Mouse (Mus musculus) embryonic facial prominence, embryonic 11.5 days (tissue): ENCODE data around the gene Opcml. TPM values are rescaled to one million over a fixed set of nuclear protein-coding genes. Genes with fewer than 3 reads are reported as not detected.

Experiments used
- ATAC-seq: fragments of 200-750 bp; cut with Nextera tagmentation; replicated peaks from 2 replicates; pipeline ENCODE4 v1.8.0; 2017; ENCODE audit warnings: low read depth; ENCODE audit not compliant: insufficient number of reproducible peaks, low FRiP score, low TSS enrichment
- DNase-seq: peaks from one replicate; pipeline ENCODE4 v3.0.0-alpha.2; 2015; ENCODE audit warnings: low spot score
- H3K27ac ChIP-seq: fragments of 300-500 bp; sonication (generic); replicated peaks from 2 replicates; pipeline ENCODE4 v1.5.1; 2014; ENCODE audit warnings: mild to moderate bottlenecking, low read depth, low read length, control low read depth
- H3K27me3 ChIP-seq: fragments of 300-500 bp; sonication (generic); 2 replicates; pipeline ENCODE4 v1.6.1; 2014; ENCODE audit warnings: mild to moderate bottlenecking, low read length, moderate library complexity, mixed read lengths; ENCODE audit not compliant: control insufficient read depth, insufficient read depth
- H3K36me3 ChIP-seq: fragments of 300-500 bp; sonication (generic); replicated peaks from 2 replicates; pipeline ENCODE4 v1.6.1; 2014; ENCODE audit warnings: low read depth, mild to moderate bottlenecking, low read length, moderate library complexity, mixed read lengths; ENCODE audit not compliant: control insufficient read depth, insufficient read depth
- H3K4me1 ChIP-seq: fragments of 300-500 bp; sonication (generic); 2 replicates; pipeline ENCODE4 v1.6.1; 2014; ENCODE audit warnings: low read length, mixed read lengths; ENCODE audit not compliant: control insufficient read depth, insufficient read depth
- H3K4me2 ChIP-seq: fragments of 300-500 bp; sonication (generic); 2 replicates; pipeline ENCODE4 v1.6.1; 2014; ENCODE audit warnings: low read depth, mild to moderate bottlenecking, control low read depth, low read length, moderate library complexity
- H3K4me3 ChIP-seq: fragments of 300-500 bp; sonication (generic); 2 replicates; pipeline ENCODE4 v1.5.1; 2014; ENCODE audit warnings: low read depth, low read length, control low read depth
- H3K9ac ChIP-seq: fragments of 300-500 bp; sonication (generic); replicated peaks from 2 replicates; pipeline ENCODE4 v1.6.1; 2014; ENCODE audit warnings: mild to moderate bottlenecking, control low read depth, low read length
- H3K9me3 ChIP-seq: fragments of 300-500 bp; sonication (generic); replicated peaks from 2 replicates; pipeline ENCODE4 v1.6.1; 2016; ENCODE audit warnings: mild to moderate bottlenecking, low read length, inconsistent platforms, mixed read lengths; ENCODE audit not compliant: control insufficient read depth
- WGBS: fragments of 180-500 bp; shearing (Covaris S2); extraction: QIAGEN DNeasy Blood & Tissue Kit; methylation state at CpG from one replicate; pipeline ENCODE4 v1.1.7; 2014; 5-methylcytosine and 5-hydroxymethylcytosine counted together
- polyA plus RNA-seq: library from polyadenylated mRNA; unstranded; fragments of >200 nt; fragmentation: Nextera tagmentation; extraction: Ambion mirVana; gene quantifications from 2 replicates; pipeline ENCODE4 v1.2.1, GENCODE M21; 2014

The Opcml gene
- polyA plus RNA-seq, 1 experiment from 2014 or later, result 2.3 TPM

GRCm38 (mm10) chr9:28084273-28084726, 293.7 kb downstream of the Opcml start:
- H3K27ac ChIP-seq, result no peak overlapping the region
- H3K4me3 ChIP-seq, result no peak overlapping the region
- no peak for DNase-seq
- H3K27me3 ChIP-seq, result no peaks in the 10 kb centered on the region
- no peaks in the 10 kb centered on the region; the same call in 1 of the 2 replicates for H3K4me1 ChIP-seq
- H3K4me2 ChIP-seq, result no peak overlapping the region
- H3K36me3 ChIP-seq, result no peaks in the 10 kb centered on the region
- no peaks in the 10 kb centered on the region for H3K9me3 ChIP-seq
- 0 out of 2 replicates have a peak, but pooled peaks have one; percentile 52 for ATAC-seq
- no peak overlapping the region for H3K9ac ChIP-seq
- 14% methylated on average over 2 of the region's 2 CpGs for WGBS

- no peaks in the 10 kb centered on the region for H3K27me3 ChIP-seq
- H3K9me3 ChIP-seq, result no peaks in the 10 kb centered on the region
- H3K4me2 ChIP-seq, result no peak overlapping the region
- no peak overlapping the region for H3K27ac ChIP-seq
- no peak overlapping the region for H3K9ac ChIP-seq
- no peak for DNase-seq
- WGBS, result 58% methylated on average over 1 of the region's 1 CpGs
- no peak overlapping the region for H3K4me3 ChIP-seq
- no peaks in the 10 kb centered on the region for H3K4me1 ChIP-seq
- no peak for ATAC-seq
- H3K36me3 ChIP-seq, result no peaks in the 10 kb centered on the region
These were observed 300.8 kb downstream of the Opcml start for GRCm38 (mm10) chr9:28091395-28091794.

DNA sequence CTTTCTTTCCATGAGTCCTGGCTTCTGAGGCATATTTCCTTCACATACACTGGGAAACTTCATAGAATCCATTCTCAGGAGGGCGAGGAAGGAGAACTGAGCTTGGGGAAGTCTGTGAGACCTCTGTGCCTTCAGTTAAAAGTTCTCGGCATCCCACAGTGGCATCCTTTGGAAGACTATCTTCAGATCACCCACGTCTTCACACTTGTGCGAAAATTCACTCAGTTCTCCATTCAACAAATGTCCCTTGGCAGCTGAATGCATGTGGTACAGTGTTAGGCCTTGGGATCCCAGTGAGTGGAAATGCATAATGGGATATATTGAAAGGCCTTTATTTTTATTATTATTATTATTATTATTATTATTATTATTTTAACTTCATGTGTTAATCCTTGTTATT, 304.1 kb downstream of the Opcml start:
- Histone ChIP-seq H3K36me3 (no peaks in the 10 kb centered on the region), H3K4me3 (no peak overlapping the region), H3K27ac (no peak overlapping the region), H3K4me2 (no peak overlapping the region), H3K27me3 (no peaks in the 10 kb centered on the region), H3K4me1 (no peaks in the 10 kb centered on the region), H3K9ac (no peak overlapping the region), H3K9me3 (no peaks in the 10 kb centered on the region)
- DNase-seq (no peak), ATAC-seq (no peak)
- 85% methylated on average over 4 of the region's 4 CpGs for WGBS

- H3K36me3 ChIP-seq, result no peaks in the 10 kb centered on the region
- H3K9me3 ChIP-seq, result no peaks in the 10 kb centered on the region
- WGBS, result 95% methylated on average over 2 of the region's 2 CpGs
- no peaks in the 10 kb centered on the region for H3K4me1 ChIP-seq
- H3K27me3 ChIP-seq, result no peaks in the 10 kb centered on the region
- H3K27ac ChIP-seq, result no peak overlapping the region
- ATAC-seq, result no peak
- H3K9ac ChIP-seq, result no peak overlapping the region
- H3K4me3 ChIP-seq, result no peak overlapping the region
- H3K4me2 ChIP-seq, result no peak overlapping the region
- no peak for DNase-seq
These were observed 305.6 kb downstream of the Opcml start for GRCm38 (mm10) chr9:28096204-28096603.

DNA sequence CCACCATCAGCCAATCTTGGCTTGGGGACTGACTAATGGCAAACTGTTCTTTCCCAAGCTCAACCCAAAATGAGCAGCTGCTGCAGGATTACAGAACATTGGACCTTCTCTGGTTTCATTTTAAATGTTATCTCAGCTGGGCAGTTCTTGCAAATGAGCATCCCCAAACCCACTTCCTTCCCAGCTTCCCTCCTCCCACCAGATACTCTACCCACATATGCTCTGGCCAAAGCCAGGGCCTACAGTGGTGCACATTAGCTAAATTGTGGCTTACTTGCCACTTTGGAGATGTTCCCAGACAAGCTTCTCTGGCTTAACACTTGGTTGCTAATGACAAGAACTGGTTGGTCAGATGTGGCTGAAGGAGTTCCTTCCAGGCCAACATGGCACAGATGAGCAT, 311.4 kb downstream of the Opcml start:
- DNase-seq (no peak), ATAC-seq (no peak)
- no peaks in the 10 kb centered on the region for H3K27me3 ChIP-seq
- no peaks in the 10 kb centered on the region for H3K36me3 ChIP-seq
- no peak overlapping the region for H3K4me2 ChIP-seq
- no peak overlapping the region for H3K27ac ChIP-seq
- no peak overlapping the region for H3K9ac ChIP-seq
- H3K4me1 ChIP-seq, result no peaks in the 10 kb centered on the region
- H3K9me3 ChIP-seq, result no peaks in the 10 kb centered on the region
- H3K4me3 ChIP-seq, result no peak overlapping the region

DNA sequence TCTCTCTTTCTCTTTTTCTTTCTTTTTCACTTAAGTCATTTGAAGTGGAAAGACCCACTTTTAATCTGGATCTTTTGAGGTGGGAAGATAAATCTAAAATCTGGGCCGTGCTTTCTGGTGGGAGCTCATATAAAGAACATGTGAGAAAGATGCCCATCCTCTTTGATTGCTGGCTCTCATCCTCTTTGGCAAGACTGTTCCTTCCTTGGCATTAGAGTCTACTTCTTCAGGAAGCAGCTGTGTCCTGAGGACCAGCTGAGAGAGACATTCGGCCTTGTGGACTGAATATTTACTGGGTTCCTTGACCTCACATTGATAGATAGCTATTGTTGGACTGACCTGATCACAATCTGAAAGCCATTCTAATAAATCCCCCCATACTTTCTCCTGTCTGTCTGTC, 331.3 kb downstream of the Opcml start:
- no peak for ATAC-seq
- WGBS, result 82% methylated on average over 2 of the region's 2 CpGs
- Histone ChIP-seq H3K36me3 (no peaks in the 10 kb centered on the region), H3K4me1 (no peaks in the 10 kb centered on the region), H3K4me2 (no peak overlapping the region), H3K9ac (no peak overlapping the region), H3K27ac (no peak overlapping the region), H3K9me3 (no peaks in the 10 kb centered on the region), H3K27me3 (no peaks in the 10 kb centered on the region), H3K4me3 (no peak overlapping the region)
- DNase-seq, result no peak

DNA sequence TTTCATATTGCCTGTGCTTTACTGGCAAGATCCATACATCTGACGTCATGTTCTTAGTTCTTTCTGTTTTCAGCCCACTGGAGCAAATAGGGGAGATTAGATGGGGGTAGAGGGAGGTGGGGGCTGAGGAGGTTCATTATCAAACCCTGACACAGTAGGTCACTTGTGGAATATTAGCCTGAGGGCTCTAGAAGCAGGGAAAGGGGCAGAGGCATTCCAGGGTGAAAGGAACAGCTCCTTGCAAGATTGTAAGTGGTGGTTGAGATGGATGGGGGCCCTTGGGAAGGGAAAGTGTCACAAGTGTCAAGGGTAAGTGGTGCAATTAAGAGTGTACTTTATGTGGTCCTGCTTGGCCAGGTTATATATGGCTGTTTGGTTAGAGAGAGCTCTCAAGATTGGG, 338.2 kb downstream of the Opcml start:
- DNase-seq (no peak), ATAC-seq (no peak)
- Histone ChIP-seq H3K4me3 (no peak overlapping the region), H3K27me3 (no peaks in the 10 kb centered on the region), H3K4me2 (no peak overlapping the region), H3K4me1 (no peaks in the 10 kb centered on the region), H3K9me3 (no peaks in the 10 kb centered on the region), H3K27ac (no peak overlapping the region), H3K36me3 (no peaks in the 10 kb centered on the region), H3K9ac (no peak overlapping the region)
- 32% methylated on average over 1 of the region's 1 CpGs for WGBS

DNA sequence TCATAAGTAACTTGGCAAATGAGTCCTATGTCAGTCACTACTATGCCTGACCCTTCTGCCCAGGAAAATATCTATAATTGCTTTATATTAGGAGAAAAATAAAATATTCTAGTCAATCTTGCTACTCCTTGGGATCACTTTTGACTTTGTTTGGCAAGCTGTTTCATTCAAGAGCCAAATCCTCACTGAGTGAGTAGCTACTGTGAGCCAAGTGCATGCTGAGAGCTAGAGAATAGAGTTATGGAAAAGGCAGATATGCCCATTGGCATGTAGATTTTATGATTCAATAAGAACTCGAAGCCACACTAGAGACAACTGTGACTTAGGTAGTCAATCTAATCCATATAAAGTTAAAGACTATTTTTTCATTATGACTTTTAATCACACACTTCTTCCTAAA, 340.9 kb downstream of the Opcml start:
- Histone ChIP-seq H3K27me3 (no peaks in the 10 kb centered on the region), H3K4me1 (no peaks in the 10 kb centered on the region), H3K36me3 (no peaks in the 10 kb centered on the region), H3K4me2 (no peak overlapping the region), H3K9ac (no peak overlapping the region), H3K9me3 (no peaks in the 10 kb centered on the region), H3K27ac (no peak overlapping the region), H3K4me3 (no peak overlapping the region)
- ATAC-seq, result no peak
- 79% methylated on average over 1 of the region's 1 CpGs for WGBS
- no peak for DNase-seq
